Mouse (Mus musculus): Measurements from ENCODE around the gene Mtr.

DNA sequence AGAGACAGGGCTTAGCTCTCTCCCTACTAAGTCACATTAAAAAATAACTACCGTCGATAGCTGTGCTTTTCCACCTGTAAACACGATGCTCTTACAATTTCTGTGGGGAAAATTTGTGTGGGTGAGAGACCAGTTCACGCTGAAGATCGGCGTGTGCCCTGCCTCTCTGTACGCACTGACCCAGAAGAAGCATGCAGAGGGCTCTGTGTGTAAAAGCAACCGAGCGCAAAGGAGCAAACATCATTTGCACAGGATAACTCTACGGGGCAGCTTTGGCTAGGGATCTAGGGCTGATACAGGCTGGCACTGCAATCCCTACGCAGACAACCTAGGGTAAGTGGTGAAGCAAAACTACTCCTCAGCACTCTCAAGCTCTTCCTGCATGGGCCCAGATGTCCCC lies 104.0 kb downstream of the Mtr start:
- TF ChIP-seq CTCF (IDR thresholded peaks at IDR 0.05; ENCODE audit: extremely low read depth, insufficient read depth, low read length) (no peak), POLR2A (IDR thresholded peaks at IDR 0.05; ENCODE audit: extremely low read depth, insufficient read depth, low read length) (no peak)
